Mouse (Mus musculus): ENCODE results near the gene Gatad2a. TPM values are rescaled to one million over a fixed set of nuclear protein-coding genes. Genes with fewer than 3 reads are reported as not detected.

The Gatad2a gene
- total RNA-seq, 2 experiments from 2014 or later = 31.0 to 35.1 TPM

DNA sequence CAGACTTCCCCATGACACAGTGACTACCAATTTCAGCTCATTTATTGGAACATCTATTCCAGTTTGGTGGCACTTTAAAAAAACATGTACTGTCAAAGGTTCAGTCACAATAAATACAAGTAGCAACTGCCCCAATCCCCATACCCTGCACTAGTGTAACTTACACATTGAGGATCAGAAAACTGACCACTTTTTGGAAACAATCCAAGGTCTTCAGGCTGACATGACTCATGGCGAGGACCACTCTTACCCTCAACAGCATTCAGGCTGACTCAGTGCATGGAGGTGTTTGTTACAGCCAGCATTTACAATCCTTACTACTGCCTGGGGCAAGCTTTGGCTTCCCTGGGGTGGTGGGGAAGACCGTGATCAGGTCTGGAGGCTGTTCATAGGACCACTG lies 89.1 kb downstream of the Gatad2a start:
- intact Hi-C loops (cut with DNase I; ENCODE audit: low total_unique reads) = no loop called here
- no peak for DNase-seq

GRCm38 (mm10) chr8:69906260-69906659 lies 89.9 kb downstream of the Gatad2a start:
- intact Hi-C loops (cut with DNase I; ENCODE audit: low total_unique reads) = no loop called here
- DNase-seq = no peak

DNA sequence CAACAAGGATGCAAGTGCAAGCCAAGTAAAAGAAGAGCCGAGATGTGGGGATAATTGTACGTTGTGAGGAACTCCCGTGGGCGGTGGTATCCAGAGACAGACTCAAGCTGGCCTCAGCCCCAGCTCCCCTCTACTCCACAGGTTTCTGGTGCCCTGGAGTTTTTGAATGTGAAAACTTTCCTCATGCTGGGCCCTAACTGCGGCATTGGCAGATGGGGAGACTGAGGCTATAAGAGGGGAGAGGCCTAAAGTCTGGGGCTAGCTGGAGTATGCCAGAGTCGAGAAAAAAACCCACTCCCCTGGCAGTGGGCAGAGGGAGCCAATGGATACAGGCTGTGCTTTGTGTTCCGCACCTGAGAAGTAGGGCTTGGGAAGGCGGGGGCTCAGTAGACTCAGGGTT lies 92.1 kb downstream of the Gatad2a start:
- intact Hi-C loops (cut with DNase I; ENCODE audit: low total_unique reads) = no loop called here

GRCm38 (mm10) chr8:69903063-69903542 lies 93.1 kb downstream of the Gatad2a start:
- peak; percentile 99 for DNase-seq
- intact Hi-C loops (cut with DNase I; ENCODE audit: low total_unique reads) = no loop called here

More for the DNA sequence above, 92.1 kb downstream of the Gatad2a start:
- no peak for DNase-seq

DNA sequence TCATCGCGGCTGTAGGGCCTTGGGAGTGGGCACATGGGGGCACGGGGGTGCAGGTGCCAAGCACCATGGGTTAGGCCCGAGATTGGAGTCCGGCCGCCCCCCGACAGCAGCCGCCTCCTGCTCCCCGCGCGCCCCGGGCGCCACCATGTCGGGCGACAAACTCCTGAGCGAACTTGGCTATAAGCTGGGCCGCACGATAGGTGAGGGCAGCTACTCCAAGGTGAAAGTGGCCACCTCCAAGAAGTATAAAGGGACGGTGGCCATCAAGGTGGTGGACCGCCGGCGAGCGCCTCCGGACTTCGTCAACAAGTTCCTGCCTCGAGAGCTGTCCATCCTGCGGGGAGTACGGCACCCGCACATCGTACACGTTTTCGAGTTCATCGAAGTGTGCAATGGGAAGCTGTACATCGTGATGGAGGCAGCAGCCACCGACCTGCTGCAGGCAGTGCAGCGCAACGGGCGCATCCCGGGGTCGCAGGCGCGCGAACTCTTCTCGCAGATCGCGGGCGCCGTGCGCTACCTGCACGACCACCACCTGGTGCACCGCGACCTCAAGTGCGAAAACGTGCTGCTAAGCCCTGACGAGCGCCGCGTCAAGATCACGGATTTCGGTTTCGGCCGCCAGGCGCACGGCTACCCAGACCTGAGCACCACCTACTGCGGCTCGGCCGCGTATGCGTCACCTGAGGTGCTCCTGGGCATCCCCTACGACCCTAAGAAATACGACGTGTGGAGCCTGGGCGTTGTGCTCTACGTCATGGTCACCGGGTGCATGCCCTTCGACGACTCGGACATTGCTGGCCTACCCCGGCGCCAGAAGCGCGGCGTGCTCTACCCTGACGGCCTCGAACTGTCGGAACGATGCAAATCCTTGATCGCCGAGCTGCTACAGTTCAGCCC lies 93.8 kb downstream of the Gatad2a start, which contains the start of the genes Tssk6, Ndufa13 and Yjefn3:
Tssk6 (plus strand) TSS at position 22 of the 900 bp plus-strand sequence.
Ndufa13 (minus strand) TSS at position 396 of the 900 bp plus-strand sequence.
Yjefn3 (minus strand) TSS at position 550 of the 900 bp plus-strand sequence.
- intact Hi-C loops (cut with DNase I; ENCODE audit: low total_unique reads) = no loop called here
- peak; percentile 38 for DNase-seq

DNA sequence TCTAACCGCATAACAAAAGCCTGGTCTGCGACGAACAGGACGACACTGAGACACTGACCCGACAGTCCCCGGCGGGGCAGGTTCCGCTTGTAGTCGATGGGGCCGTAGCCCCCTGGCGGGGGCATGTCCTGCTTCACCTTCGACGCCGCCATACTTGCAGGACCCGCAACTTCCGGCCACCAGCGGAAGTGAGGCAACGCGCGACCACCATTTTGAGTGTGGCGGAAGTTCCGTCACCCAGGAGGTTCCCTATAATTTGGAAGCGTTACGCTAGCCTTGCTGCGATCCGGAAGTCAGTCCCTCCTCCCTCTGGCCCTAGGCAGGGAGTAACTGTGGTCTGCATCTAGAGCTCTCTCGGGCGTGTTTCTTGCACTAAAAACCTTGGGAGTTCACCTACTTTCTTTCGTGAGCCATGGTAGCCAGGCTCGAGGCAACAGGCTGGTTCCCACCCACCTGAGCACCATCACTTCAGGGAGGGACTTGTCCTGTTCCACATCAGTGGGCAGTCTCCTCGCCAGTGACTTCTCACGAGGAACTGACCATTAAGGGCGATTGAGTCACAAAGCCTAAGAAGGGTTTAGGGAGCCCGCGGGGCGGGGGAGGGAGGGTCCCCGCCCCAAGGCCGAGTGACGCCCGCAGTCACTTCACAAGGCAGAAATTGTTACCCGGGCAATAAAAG lies 94.6 kb downstream of the Gatad2a start:
- intact Hi-C loops (cut with DNase I; ENCODE audit: low total_unique reads) = no loop called here

DNA sequence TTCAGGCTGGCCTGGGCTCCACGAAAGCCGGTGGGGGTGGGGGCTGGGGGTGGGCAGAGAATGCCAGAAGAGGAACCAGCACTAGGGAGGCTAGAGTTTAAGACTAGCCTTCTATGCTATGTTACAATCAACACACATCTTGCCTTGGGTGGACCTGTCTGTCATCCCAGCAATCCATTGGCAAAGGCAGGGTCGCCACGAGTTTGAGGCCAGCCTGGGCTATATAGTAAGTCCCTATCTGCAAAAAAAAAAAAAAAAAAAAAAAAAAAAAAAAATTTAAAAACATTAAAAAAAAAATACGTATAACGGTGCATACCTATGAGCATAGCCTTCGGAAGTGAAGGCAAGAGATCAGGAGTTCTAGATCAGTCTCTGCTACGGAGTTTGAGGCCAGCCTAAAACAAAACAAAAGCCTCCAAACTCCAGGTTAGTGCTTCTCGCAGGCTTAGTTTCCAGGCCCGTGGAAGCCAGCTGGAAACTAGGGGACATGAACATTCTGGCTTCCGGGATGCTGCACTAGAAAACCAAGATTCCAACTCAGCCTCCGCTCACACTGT lies 95.2 kb downstream of the Gatad2a start:
- intact Hi-C loops (cut with DNase I; ENCODE audit: low total_unique reads) = no loop called here
- DNase-seq = no peak

More for the DNA sequence above, 94.6 kb downstream of the Gatad2a start:
- DNase-seq = peak; percentile 94

DNA sequence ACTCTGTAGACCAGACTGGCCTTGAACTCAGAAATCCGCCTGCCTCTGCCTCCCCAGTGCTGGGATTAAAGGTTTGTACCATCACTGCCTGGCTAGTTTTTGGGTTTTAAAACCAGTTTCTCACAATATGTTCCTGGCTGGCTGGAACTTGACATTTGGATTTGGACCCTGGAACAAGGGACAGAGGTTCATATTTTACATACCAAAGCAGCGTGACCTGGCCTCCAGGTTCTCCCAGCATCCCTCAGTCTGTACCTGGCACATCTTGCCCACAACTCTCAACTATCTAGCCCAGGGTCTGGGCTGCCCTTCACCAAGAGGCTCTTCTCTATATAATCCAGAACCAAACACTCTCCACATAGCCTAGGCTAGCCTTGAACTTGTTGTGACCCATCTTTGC lies 96.3 kb downstream of the Gatad2a start:
- DNase-seq = no peak
- intact Hi-C loops (cut with DNase I; ENCODE audit: low total_unique reads) = no loop called here

DNA sequence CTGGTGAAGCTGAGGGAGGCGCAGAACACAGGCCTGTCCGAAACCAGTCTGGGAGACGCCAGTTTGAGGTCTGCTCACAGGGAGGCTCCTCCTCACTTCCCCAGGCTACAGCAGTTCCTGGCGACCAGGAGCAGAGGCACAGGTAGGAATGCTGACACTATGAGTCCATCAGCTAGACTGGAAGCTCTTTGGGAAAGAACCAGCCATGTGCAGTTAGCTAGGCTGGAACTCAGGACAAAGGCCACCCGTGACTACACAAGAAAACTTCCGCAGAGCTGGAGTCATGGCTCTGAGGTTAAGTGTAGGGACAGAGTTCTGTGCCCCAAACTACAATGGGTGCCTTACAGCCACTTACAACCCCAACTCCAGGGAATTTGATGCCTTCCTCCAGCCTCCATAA lies 98.3 kb downstream of the Gatad2a start:
- intact Hi-C loops (cut with DNase I; ENCODE audit: low total_unique reads) = no loop called here
- no peak for DNase-seq

DNA sequence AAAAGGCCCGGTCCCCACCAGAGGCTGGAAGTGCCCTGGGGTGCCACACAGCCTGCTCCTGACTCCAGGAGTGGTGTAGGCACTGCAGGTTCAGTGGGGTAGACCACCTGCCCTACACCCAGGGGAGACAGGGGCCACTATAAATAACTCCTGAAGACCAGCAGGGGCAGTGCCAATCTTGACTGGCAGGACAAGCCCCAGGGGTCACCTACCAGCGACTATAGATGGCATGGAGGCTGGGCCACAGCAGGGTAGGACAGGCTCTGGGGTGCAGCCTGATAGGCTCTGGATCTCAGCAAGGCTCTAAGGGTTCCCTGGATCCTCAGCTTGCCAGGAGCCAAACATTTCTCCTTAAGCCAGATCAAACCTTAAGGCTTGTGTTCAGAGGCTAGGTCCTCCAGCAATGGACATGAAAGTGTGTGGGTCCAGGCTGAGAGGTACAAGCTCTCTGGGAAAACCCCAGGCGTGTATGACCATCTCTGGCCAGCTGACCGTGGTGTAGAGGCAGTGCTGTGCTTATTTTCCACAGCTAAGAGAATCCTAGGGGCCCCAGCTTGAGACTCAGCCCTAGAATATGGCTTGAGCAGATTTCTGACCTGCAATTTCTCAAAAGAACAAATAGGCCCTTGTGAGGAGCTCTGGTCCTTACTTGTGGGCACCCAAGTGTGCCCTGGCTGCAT lies 100.3 kb downstream of the Gatad2a start:
- DNase-seq = no peak
- intact Hi-C loops (cut with DNase I; ENCODE audit: low total_unique reads) = no loop called here

- no peak for DNase-seq
- intact Hi-C loops (cut with DNase I; ENCODE audit: low total_unique reads) = no loop called here
These were observed 101.3 kb downstream of the Gatad2a start for GRCm38 (mm10) chr8:69894836-69895332.

DNA sequence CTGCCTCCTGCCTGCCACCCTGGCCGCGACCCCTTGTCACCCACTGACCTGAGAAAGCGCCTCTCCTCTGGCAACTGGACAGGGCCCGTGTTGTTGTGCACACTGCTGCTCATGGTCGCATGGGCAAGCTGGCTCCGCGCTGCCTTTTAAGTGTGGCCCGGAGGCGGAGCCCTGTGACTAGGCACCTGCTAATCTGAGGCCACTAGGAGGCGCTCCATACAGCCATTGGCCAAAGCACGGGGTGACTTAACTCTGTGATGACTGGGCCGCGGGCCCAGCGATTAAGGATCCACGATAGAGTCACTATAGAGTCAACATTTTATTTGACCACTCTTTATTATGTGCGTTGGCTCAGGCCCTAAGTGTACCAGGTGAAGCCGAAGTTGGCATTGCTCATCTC lies 102.3 kb downstream of the Gatad2a start:
- peak; percentile 67 for DNase-seq
- intact Hi-C loops (cut with DNase I; ENCODE audit: low total_unique reads) = no loop called here

- DNase-seq = no peak
- intact Hi-C loops (cut with DNase I; ENCODE audit: low total_unique reads) = no loop called here
These were observed 105.4 kb downstream of the Gatad2a start for GRCm38 (mm10) chr8:69890813-69891241.

DNA sequence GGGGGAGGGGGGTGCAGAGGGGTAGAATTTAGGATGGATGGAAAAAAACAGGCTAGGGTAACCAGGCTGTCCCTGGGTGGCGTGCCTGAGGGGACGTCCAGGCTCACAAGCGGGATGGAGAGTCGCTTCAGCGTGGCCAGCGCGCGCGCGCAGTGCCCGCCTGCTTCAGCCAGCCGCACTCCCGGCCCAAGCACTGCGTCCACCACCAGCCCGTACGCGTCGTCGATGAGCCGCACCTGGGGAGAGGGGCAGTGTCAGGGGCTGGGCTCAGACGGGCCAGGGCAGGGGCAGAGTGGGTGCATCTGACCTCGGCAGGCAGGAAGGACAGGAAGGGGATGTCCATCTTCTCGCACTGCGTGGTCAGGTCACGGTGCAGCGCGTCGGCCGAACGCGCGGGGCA lies 107.3 kb downstream of the Gatad2a start:
- intact Hi-C loops (cut with DNase I; ENCODE audit: low total_unique reads) = no loop called here
- peak; percentile 24 for DNase-seq

- intact Hi-C loops (cut with DNase I; ENCODE audit: low total_unique reads) = no loop called here
- peak; percentile 45 for DNase-seq
These were observed 107.8 kb downstream of the Gatad2a start for GRCm38 (mm10) chr8:69888244-69888866.

- DNase-seq = peak; percentile 68
- intact Hi-C loops (cut with DNase I; ENCODE audit: low total_unique reads) = no loop called here
These were observed 108.6 kb downstream of the Gatad2a start, which contains the start of gene Cilp2 for GRCm38 (mm10) chr8:69887289-69888243. Gene Cilp2, minus strand, starts transcription at chr8:69887687.

DNA sequence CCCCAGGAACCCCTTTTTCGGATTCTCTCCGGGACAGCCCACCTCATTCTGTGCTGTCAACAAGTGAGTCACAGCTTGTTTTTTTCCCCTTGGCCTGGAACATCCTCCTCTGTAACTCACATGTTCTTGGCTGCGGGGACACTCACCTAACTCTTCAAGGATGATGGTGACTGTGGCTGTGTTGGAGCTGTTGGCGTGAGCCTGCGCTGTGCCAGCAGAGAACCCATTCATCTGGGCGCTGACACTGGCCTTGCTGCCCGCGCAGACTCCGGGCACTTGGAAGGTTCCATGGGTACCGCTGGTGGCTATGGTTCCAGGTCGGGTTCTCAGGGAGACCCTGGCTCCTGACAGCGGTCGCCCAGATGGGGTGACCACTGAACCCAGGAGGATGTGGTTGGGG lies 112.0 kb downstream of the Gatad2a start:
- DNase-seq = no peak
- intact Hi-C loops (cut with DNase I; ENCODE audit: low total_unique reads) = no loop called here

All from gastrocnemius, postnatal 14 days (tissue).